ENCODE assay signal across 22 mouse cellular contexts in genomic region chr4:23600070-23600469, GRCm38 (mm10).
"Had no signal": no experiment of that assay in that cellular context is flagged by ENCODE, and none has a peak within 500 bp of the region (broad histone marks: within the 10 kb centered on the region; RNA-seq: fewer than 3 reads in every experiment).

No protein-coding gene starts in this region.

- H3K27ac ChIP-seq: liver, embryonic 13.5 days; liver, embryonic 15.5 days; macrophage; midbrain, embryonic 15.5 days; neural tube, embryonic 13.5 days; neural tube, embryonic 15.5 days had no signal

- H3K36me3 ChIP-seq: liver, embryonic 13.5 days; liver, embryonic 15.5 days; midbrain, embryonic 13.5 days; midbrain, embryonic 15.5 days; neural tube, embryonic 13.5 days; neural tube, embryonic 15.5 days had no signal

- H3K4me2 ChIP-seq: liver, embryonic 11.5 days; liver, embryonic 13.5 days; liver, embryonic 15.5 days; midbrain, embryonic 11.5 days; midbrain, embryonic 13.5 days; midbrain, embryonic 15.5 days; neural tube, embryonic 13.5 days; neural tube, embryonic 15.5 days had no signal

- H3K9ac ChIP-seq: liver, embryonic 13.5 days; liver, embryonic 15.5 days; liver, postnatal 0 days; midbrain, embryonic 13.5 days; midbrain, embryonic 15.5 days; neural tube, embryonic 13.5 days; neural tube, embryonic 15.5 days had no signal

- H3K27me3 ChIP-seq: liver, embryonic 13.5 days; liver, embryonic 15.5 days; megakaryocyte, embryonic 14.5 days; midbrain, embryonic 13.5 days; midbrain, embryonic 15.5 days; neural tube, embryonic 13.5 days; neural tube, embryonic 15.5 days had no signal

- DNase-seq: liver, embryonic 13.5 days; liver, postnatal 0 days; lung, adult 2 months; lung, postnatal 14 days; retina, postnatal 1 day; right cerebral cortex, adult 18-20 months; right cerebral cortex, postnatal 25 days; right cerebral cortex, postnatal 4 days; spleen, adult 18-20 months; thymus, adult 2 months; thymus, postnatal 25 days; thymus, postnatal 4 days had no signal

- H3K9me3 ChIP-seq: liver, embryonic 13.5 days; liver, embryonic 15.5 days; megakaryocyte, embryonic 14.5 days; midbrain, embryonic 13.5 days; midbrain, embryonic 15.5 days; neural tube, embryonic 13.5 days; neural tube, embryonic 15.5 days had no signal

- H3K4me1 ChIP-seq: liver, embryonic 13.5 days; liver, embryonic 15.5 days; megakaryocyte, embryonic 14.5 days had no signal

- H3K4me3 ChIP-seq: liver, embryonic 13.5 days; liver, embryonic 15.5 days; megakaryocyte, embryonic 14.5 days; midbrain, embryonic 13.5 days; midbrain, embryonic 15.5 days; myocyte; neural tube, embryonic 13.5 days; neural tube, embryonic 15.5 days had no signal

- ATAC-seq: liver, postnatal 0 days; midbrain, embryonic 13.5 days; midbrain, embryonic 15.5 days had no signal
